Mouse (Mus musculus): ENCODE data around the gene Zer1.
"Not testable (repeated sequence)": the region's sequence is repeated elsewhere in the genome, so short reads cannot be mapped to it uniquely, and the experiment has no call there.

The Zer1 gene

GRCm38 (mm10) chr2:30056736-30057135 lies 67.6 kb downstream of the Zer1 start:
- in situ Hi-C loops (cut with MboI, MseI): no loop called here

- in situ Hi-C loops (cut with MboI, MseI): not testable (repeated sequence)
Measured at GRCm38 (mm10) chr2:30055310-30055709, 69.1 kb downstream of the Zer1 start.

GRCm38 (mm10) chr2:30051992-30052761 lies 72.2 kb downstream of the Zer1 start:
- in situ Hi-C loops (cut with MboI, MseI): no loop called here

GRCm38 (mm10) chr2:30049831-30050230 lies 74.6 kb downstream of the Zer1 start:
- in situ Hi-C loops (cut with MboI, MseI): loop anchor here (5.0 kb wide), 1 partner anchor 47 kb away; no protein-coding TSS in a partner anchor

- in situ Hi-C loops (cut with MboI, MseI): loop anchor here (5.0 kb wide), 1 partner anchor 48 kb away; no protein-coding TSS in a partner anchor
Measured at GRCm38 (mm10) chr2:30048699-30049388, 75.5 kb downstream of the Zer1 start, which contains the start of gene Wdr34. Gene Wdr34 (minus strand): TSS chr2:30048881.

- in situ Hi-C loops (cut with MboI, MseI): loop anchor here (5.0 kb wide), 1 partner anchor 49 kb away; no protein-coding TSS in a partner anchor
Measured at GRCm38 (mm10) chr2:30048101-30048501, 76.3 kb downstream of the Zer1 start.

Measured in T-helper 2 cell (primary cell).